Mouse (Mus musculus): ENCODE data around the gene Ndc80.

The Ndc80 gene

GRCm38 (mm10) chr17:71486231-71486851 is 40.3 kb downstream of the Ndc80 start:
- no peak for TF ChIP-seq GATA4 (IDR thresholded peaks at IDR 0.05; ENCODE audit: insufficient replicate concordance, low read length)

GRCm38 (mm10) chr17:71485791-71486230 is 40.8 kb downstream of the Ndc80 start:
- no peak for TF ChIP-seq GATA4 (IDR thresholded peaks at IDR 0.05; ENCODE audit: insufficient replicate concordance, low read length)

GRCm38 (mm10) chr17:71484711-71485110 is 41.9 kb downstream of the Ndc80 start:
- TF ChIP-seq GATA4 (IDR thresholded peaks at IDR 0.05; ENCODE audit: insufficient replicate concordance, low read length), result no peak

- TF ChIP-seq GATA4 (IDR thresholded peaks at IDR 0.05; ENCODE audit: insufficient replicate concordance, low read length), result no peak
Observed at GRCm38 (mm10) chr17:71483418-71484060, 43.1 kb downstream of the Ndc80 start.

- TF ChIP-seq GATA4 (IDR thresholded peaks at IDR 0.05; ENCODE audit: insufficient replicate concordance, low read length), result no peak
Observed at GRCm38 (mm10) chr17:71479381-71479901, 47.2 kb downstream of the Ndc80 start.

GRCm38 (mm10) chr17:71477481-71477880 is 49.2 kb downstream of the Ndc80 start:
- TF ChIP-seq GATA4 (IDR thresholded peaks at IDR 0.05; ENCODE audit: insufficient replicate concordance, low read length), result no peak

GRCm38 (mm10) chr17:71476346-71477020 is 50.2 kb downstream of the Ndc80 start:
- no peak for TF ChIP-seq GATA4 (IDR thresholded peaks at IDR 0.05; ENCODE audit: insufficient replicate concordance, low read length)

- TF ChIP-seq GATA4 (IDR thresholded peaks at IDR 0.05; ENCODE audit: insufficient replicate concordance, low read length), result no peak
Observed at GRCm38 (mm10) chr17:71475705-71476089, 51.0 kb downstream of the Ndc80 start.

- TF ChIP-seq GATA4 (IDR thresholded peaks at IDR 0.05; ENCODE audit: insufficient replicate concordance, low read length), result peak; percentile 10; the same call in 1 of the 2 replicates
Observed at GRCm38 (mm10) chr17:71474762-71475704, 51.6 kb downstream of the Ndc80 start, which contains the start of gene Smchd1. Gene Smchd1 (minus strand): TSS chr17:71475343.

- no peak for TF ChIP-seq GATA4 (IDR thresholded peaks at IDR 0.05; ENCODE audit: insufficient replicate concordance, low read length)
Observed at GRCm38 (mm10) chr17:71474128-71474527, 52.5 kb downstream of the Ndc80 start.

GRCm38 (mm10) chr17:71471261-71471660 is 55.4 kb downstream of the Ndc80 start:
- no peak for TF ChIP-seq GATA4 (IDR thresholded peaks at IDR 0.05; ENCODE audit: insufficient replicate concordance, low read length)

GRCm38 (mm10) chr17:71460312-71460711 is 66.3 kb downstream of the Ndc80 start:
- TF ChIP-seq GATA4 (IDR thresholded peaks at IDR 0.05; ENCODE audit: insufficient replicate concordance, low read length), result no peak

GRCm38 (mm10) chr17:71459818-71460217 is 66.8 kb downstream of the Ndc80 start, which contains the start of gene Gm4707:
Gene Gm4707 (minus strand): TSS chr17:71459918.
- TF ChIP-seq GATA4 (IDR thresholded peaks at IDR 0.05; ENCODE audit: insufficient replicate concordance, low read length), result no peak
